Mouse (Mus musculus) kidney, adult 2 months (tissue): ENCODE measurements at regions not wholly inside any gene's neighbourhood (a gene's known extent, or its start where the extent isn't known, plus 50 kb on each side); places are given as distances from the start of the nearest gene placed in this dataset.

Experiments used
- DNase-seq: peaks from one replicate; pipeline ENCODE4 v3.0.0; 2021
- H3K27ac ChIP-seq: fragments of 200-500 bp; 2 replicates; pipeline ENCODE4 v1.5.1; 2012; ENCODE audit warnings: low read depth, low read length, control low read depth, inconsistent platforms; ENCODE audit not compliant: insufficient read depth
- H3K27me3 ChIP-seq: fragments of 200-500 bp; replicated peaks from 2 replicates; pipeline ENCODE4 v1.6.1; 2012; ENCODE audit warnings: mild to moderate bottlenecking, moderate library complexity, low read length, inconsistent platforms; ENCODE audit not compliant: control insufficient read depth, insufficient read depth
- H3K36me3 ChIP-seq: fragments of 200-500 bp; 2 replicates; pipeline ENCODE4 v1.6.1; 2012; ENCODE audit warnings: mild to moderate bottlenecking, moderate library complexity, low read length, inconsistent platforms; ENCODE audit not compliant: control insufficient read depth, insufficient read depth
- H3K4me1 ChIP-seq: fragments of 200-500 bp; 2 replicates; pipeline ENCODE4 v1.6.1; 2011; ENCODE audit warnings: low read length; ENCODE audit not compliant: control insufficient read depth, insufficient read depth
- H3K4me3 ChIP-seq: fragments of 200-500 bp; 2 replicates; pipeline ENCODE4 v1.5.1; 2011; ENCODE audit warnings: mild to moderate bottlenecking, low read depth, low read length, control low read depth; ENCODE audit not compliant: insufficient read depth
- CTCF ChIP-seq: fragments of 200-500 bp; conservative IDR thresholded peaks from 2 replicates; pipeline ENCODE4 v1.5.1; 2011; ENCODE audit warnings: low read depth, mild to moderate bottlenecking, control low read depth, low read length, moderate library complexity, mixed read lengths; ENCODE audit not compliant: insufficient read depth, insufficient read length
- POLR2A ChIP-seq: fragments of 200-500 bp; IDR thresholded peaks from one replicate; pipeline ENCODE4 v1.6.1; 2011; ENCODE audit warnings: low read depth, low read length, control low read depth
- WGBS: fragments of 180-500 bp; shearing (Covaris S2); methylation state at CpG from one replicate; pipeline ENCODE4 v1.1.7; 2018; 5-methylcytosine and 5-hydroxymethylcytosine counted together

GRCm38 (mm10) chr14:48877998-48878657, 187.8 kb upstream of the Ap5m1 start:
- Histone ChIP-seq H3K27ac (peak overlapping the region; percentile 92), H3K36me3 (no peaks in the 10 kb centered on the region), H3K4me3 (no peak overlapping the region), H3K4me1 (peaks cover 13% of the 10 kb centered on the region), H3K27me3 (no peaks in the 10 kb centered on the region)
- 44% methylated on average over 12 of the region's 12 CpGs for WGBS
- TF ChIP-seq POLR2A: no peak
- TF ChIP-seq CTCF: no peak
- peak; percentile 95 for DNase-seq

- Histone ChIP-seq H3K4me1 (peaks cover 3% of the 10 kb centered on the region; the same call in 1 of the 2 replicates), H3K4me3 (no peak overlapping the region), H3K27ac (no peak overlapping the region), H3K27me3 (no peaks in the 10 kb centered on the region), H3K36me3 (no peaks in the 10 kb centered on the region)
- no peak for DNase-seq
- TF ChIP-seq POLR2A: no peak
- no peak for TF ChIP-seq CTCF
- WGBS: 89% methylated on average over 3 of the region's 3 CpGs
These were observed 194.6 kb upstream of the Ap5m1 start for GRCm38 (mm10) chr14:48871313-48871712.

DNA sequence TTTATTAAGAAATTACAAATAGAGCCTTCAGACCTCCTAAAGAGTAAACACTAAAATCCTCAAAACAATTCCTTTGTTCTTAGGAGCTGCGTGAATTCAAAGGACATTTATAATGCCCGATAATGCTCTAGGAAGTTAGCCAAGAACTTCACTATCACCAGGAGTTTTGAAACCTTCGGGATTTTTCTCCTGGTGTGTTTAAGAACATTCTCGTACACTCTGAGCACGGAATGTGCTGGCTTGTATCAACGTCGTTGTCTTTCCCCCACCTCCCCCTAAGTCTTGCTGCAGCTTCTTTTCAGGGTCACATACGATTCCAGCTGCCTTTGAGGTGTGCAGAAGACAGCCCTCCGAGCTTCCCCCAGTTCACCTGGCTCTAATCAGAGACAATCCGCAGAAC, 195.9 kb upstream of the Ap5m1 start:
- no peak overlapping the region for H3K4me3 ChIP-seq
- no peak overlapping the region for H3K27ac ChIP-seq
- no peak for TF ChIP-seq CTCF
- TF ChIP-seq POLR2A: no peak
- WGBS: 62% methylated on average over 10 of the region's 10 CpGs
- H3K27me3 ChIP-seq: no peaks in the 10 kb centered on the region
- H3K36me3 ChIP-seq: no peaks in the 10 kb centered on the region
- H3K4me1 ChIP-seq: peaks cover 3% of the 10 kb centered on the region; the same call in 1 of the 2 replicates
- no peak for DNase-seq

DNA sequence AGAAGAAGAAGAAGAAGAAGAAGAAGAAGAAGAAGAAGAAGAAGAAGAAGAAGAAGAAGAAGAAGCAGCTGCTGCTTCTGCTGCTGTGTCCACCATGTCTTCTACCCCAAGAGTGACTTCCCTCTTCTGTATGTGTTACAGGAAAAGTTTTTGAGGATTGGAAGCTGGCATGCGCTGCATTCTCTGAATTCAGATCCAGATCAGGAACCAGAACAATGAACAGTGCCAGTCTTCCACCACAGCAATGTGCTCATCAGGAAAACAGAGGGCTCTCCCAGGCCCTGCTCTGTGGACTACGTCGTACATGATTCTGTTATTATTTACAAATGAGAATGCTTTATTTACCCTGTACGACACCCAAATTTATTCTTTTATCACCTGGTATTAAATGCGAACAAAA, 181.8 kb upstream of the Otx2 start:
- Histone ChIP-seq H3K4me1 (peaks cover 5% of the 10 kb centered on the region; the same call in 1 of the 2 replicates), H3K27ac (no peak overlapping the region), H3K36me3 (no peaks in the 10 kb centered on the region), H3K27me3 (peaks cover 3% of the 10 kb centered on the region), H3K4me3 (no peak overlapping the region)
- TF ChIP-seq POLR2A (no peak), CTCF (no peak)
- WGBS: 92% methylated on average over 5 of the region's 5 CpGs
- no peak for DNase-seq

DNA sequence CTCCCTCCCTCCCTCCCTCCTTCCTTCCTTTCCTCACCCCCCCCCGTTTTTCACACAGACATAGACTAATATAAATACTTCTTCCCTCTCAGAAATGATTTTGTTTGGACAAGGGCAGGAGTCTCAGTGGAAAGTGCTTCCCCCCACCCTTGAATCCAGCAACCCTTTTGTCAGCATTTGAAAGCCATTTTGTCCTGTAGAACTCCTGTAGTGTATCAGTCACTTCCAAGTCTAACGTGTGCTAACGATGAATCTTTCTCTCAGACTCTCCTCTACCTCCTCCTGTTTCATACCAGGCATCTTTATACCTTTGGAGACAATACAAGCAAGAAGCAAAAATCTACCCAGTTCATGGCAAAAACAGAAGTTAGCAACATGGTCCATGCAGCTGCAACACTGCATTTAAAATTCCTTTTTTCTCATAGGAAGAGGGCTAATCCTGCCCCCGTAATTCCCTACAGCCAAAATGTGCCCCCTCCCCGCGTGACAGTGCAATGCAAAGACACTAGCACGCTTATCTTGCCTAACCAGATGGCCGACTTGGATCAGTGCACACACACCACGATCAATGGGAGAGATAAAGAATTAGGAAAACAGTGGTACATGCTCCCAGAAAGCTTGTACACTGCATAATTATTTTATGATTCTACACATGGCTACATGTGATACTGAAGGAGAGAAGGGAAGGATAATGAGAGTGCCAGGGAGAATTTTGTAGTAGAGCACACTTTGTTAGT, 180.7 kb upstream of the Otx2 start:
- Histone ChIP-seq H3K4me1 (peaks cover 5% of the 10 kb centered on the region; the same call in 1 of the 2 replicates), H3K27me3 (peaks cover 3% of the 10 kb centered on the region), H3K27ac (no peak overlapping the region), H3K4me3 (no peak overlapping the region), H3K36me3 (no peaks in the 10 kb centered on the region)
- no peak for TF ChIP-seq CTCF
- TF ChIP-seq POLR2A: no peak
- WGBS: 63% methylated on average over 9 of the region's 9 CpGs
- DNase-seq: no peak

GRCm38 (mm10) chr14:48853479-48854187, 180.0 kb upstream of the Otx2 start:
- Histone ChIP-seq H3K36me3 (no peaks in the 10 kb centered on the region), H3K4me1 (peaks cover 5% of the 10 kb centered on the region; the same call in 1 of the 2 replicates), H3K27me3 (peaks cover 3% of the 10 kb centered on the region), H3K27ac (no peak overlapping the region), H3K4me3 (no peak overlapping the region)
- DNase-seq: no peak
- TF ChIP-seq CTCF (no peak), POLR2A (no peak)
- 54% methylated on average over 7 of the region's 7 CpGs for WGBS

GRCm38 (mm10) chr14:48852787-48853186, 179.2 kb upstream of the Otx2 start:
- WGBS: 15% methylated on average over 15 of the region's 15 CpGs
- TF ChIP-seq POLR2A: no peak
- TF ChIP-seq CTCF: no peak
- no peak overlapping the region for H3K4me3 ChIP-seq
- no peak for DNase-seq
- H3K27ac ChIP-seq: no peak overlapping the region
- peaks cover 5% of the 10 kb centered on the region; the same call in 1 of the 2 replicates for H3K4me1 ChIP-seq
- H3K27me3 ChIP-seq: peaks cover 3% of the 10 kb centered on the region
- no peaks in the 10 kb centered on the region for H3K36me3 ChIP-seq
